ENCODE assay signal across 21 mouse cellular contexts in the genomic region with DNA sequence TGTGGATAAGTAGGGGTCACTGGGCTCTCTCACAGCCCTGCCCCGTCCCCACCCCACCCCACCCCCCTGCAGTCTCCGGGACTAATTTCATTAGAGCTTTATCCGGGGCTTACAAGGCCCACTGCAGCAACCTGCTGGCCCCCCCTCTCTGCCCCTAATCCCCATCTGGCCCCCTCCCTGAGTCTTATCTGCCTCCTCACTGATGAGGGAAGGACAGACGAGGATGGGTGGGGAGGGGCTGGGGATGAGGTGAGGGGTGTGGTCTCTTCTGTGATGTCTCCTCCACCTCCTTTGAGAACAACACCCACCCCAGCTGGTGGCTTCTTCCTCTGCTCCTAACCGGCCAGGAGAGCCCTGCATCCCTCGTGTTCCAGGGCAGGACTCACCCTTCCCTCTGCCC. TPM values are rescaled to one million over a fixed set of nuclear protein-coding genes. Genes with fewer than 3 reads are reported as not detected.
"Had no signal": no experiment of that assay in that cellular context is flagged by ENCODE, and none has a peak within 500 bp of the region (broad histone marks: within the 10 kb centered on the region; RNA-seq: fewer than 3 reads in every experiment).

No protein-coding gene starts in this region.

- H3K36me3 ChIP-seq: intestine, embryonic 15.5 days; limb, embryonic 10.5 days; limb, embryonic 13.5 days; liver, embryonic 12.5 days; liver, embryonic 15.5 days; lung, embryonic 15.5 days; midbrain, embryonic 12.5 days had no signal

- ATAC-seq: intestine, embryonic 15.5 days; liver, embryonic 12.5 days; midbrain, embryonic 16.5 days had no signal

- H3K9ac ChIP-seq: intestine, embryonic 15.5 days; limb, embryonic 13.5 days; liver, embryonic 12.5 days; liver, embryonic 15.5 days; lung, embryonic 15.5 days; midbrain, embryonic 12.5 days had no signal

- H3K9me3 ChIP-seq: intestine, embryonic 15.5 days; limb, embryonic 10.5 days; limb, embryonic 13.5 days; liver, embryonic 12.5 days; liver, embryonic 15.5 days; lung, embryonic 15.5 days; midbrain, embryonic 12.5 days had no signal

- H3K4me1 ChIP-seq: limb, embryonic 13.5 days had no signal

- DNase-seq: kidney, adult 11 months; kidney, adult 9 months; kidney, postnatal 10 days; kidney, postnatal 4 days; liver; lung, adult 18-20 months; lung, postnatal 10 days; lung, postnatal 36 days; right cerebral cortex, adult 18-20 months; right cerebral cortex, postnatal 14 days; right cerebral cortex, postnatal 4 days; thymus, postnatal 36 days had no signal

- H3K4me3 ChIP-seq: intestine, embryonic 15.5 days; limb, embryonic 10.5 days; limb, embryonic 13.5 days; liver, embryonic 12.5 days; liver, embryonic 15.5 days; lung, embryonic 15.5 days; midbrain, embryonic 12.5 days; myocyte had no signal

- H3K4me2 ChIP-seq: intestine, embryonic 15.5 days; limb, embryonic 13.5 days; liver, embryonic 12.5 days; liver, embryonic 15.5 days; lung, embryonic 15.5 days; midbrain, embryonic 12.5 days had no signal

- H3K27ac ChIP-seq: intestine, embryonic 15.5 days; limb, embryonic 10.5 days; limb, embryonic 13.5 days; liver, embryonic 12.5 days; liver, embryonic 15.5 days; lung, embryonic 15.5 days; midbrain, embryonic 12.5 days had no signal

RNA-seq across cellular contexts. Expression of gene Tulp1, which starts 15.2 kb away (rescaled TPM):
- polyA plus RNA-seq: myocyte had no signal
